Mouse (Mus musculus) 416B (cell line): ENCODE data around the gene Gclc.
"Not testable (repeated sequence)": the region's sequence is repeated elsewhere in the genome, so short reads cannot be mapped to it uniquely, and the experiment has no call there.

Experiments used
- DNase-seq: peaks from one replicate; pipeline ENCODE4 v3.0.0; 2011; ENCODE audit warnings: low read depth

Gene Gclc

GRCm38 (mm10) chr9:77746315-77746714 lies 8.0 kb upstream of the Gclc start:
- DNase-seq: peak; percentile 36

DNA sequence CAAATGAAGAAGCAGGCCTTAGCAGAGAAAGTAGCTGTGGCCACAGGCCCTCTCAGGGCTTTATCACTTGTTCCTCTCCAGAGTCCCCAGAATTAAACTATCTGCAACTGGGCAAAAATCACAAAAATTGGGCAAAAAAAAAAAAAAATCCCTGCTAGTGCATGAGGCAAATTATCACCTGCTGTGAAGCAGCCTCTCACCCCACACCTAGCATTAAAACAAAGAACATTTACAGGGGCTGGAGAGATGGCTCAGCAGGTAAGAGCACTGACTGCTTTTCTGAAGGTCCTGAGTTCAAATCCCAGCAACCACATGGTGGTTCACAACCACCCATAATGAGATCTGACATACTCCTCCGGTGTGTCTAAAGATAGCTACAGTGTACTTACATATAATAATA lies 6.0 kb upstream of the Gclc start:
- DNase-seq: not testable (repeated sequence)

- peak; percentile 88 for DNase-seq
Observed at GRCm38 (mm10) chr9:77750133-77751060, 3.9 kb upstream of the Gclc start.

DNA sequence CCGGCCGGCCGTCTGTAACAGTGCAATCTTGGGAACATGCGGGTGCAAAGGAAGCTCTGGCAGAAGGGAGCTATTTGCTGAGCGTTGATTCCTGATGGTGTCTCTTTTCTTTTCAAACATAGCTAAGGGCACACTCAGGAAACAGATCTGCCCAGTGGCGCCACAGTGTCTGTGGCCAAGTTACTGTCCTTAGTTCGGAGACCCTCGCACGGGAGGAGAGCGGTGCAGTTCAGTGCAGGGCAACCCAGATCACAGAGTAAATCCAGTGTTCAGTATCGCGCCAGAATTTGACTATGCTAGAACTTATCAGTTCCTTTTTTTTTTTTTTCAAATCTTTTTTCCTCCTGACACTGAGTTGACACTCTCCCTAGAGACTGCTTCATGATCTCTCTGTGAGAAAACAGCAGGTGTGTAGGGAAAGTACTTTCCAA lies 3.2 kb upstream of the Gclc start:
- DNase-seq: peak; percentile 72

DNA sequence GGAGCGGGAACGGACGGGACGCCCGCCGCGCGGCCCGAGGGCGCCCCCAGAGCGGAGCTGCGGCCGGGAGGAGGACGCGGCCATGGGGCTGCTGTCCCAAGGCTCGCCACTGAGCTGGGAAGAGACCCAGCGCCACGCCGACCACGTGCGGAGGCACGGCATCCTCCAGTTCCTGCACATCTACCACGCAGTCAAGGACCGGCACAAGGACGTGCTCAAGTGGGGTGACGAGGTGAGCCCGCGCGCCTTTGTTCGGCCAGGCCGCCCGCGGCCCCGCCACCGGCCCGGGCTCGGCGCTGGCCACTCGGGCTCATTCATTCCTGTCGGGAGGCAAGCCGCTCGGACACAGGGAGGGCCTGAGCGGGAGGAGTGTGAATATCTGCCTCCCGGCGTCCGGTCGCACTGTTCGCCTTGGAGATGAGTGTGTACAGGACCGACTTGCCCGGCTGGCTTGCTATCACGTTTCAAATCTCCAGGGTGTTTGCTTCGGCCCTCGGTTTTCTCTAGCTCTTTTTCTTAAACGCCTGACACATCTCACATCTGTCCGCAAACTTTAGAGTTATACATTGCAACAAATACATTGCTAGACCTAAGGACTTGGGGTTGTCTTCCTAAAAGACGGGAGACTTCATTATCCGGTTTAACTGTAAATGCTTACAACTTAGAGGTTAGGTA lies 530 bp downstream of the Gclc start:
- DNase-seq: peak; percentile 70

DNA sequence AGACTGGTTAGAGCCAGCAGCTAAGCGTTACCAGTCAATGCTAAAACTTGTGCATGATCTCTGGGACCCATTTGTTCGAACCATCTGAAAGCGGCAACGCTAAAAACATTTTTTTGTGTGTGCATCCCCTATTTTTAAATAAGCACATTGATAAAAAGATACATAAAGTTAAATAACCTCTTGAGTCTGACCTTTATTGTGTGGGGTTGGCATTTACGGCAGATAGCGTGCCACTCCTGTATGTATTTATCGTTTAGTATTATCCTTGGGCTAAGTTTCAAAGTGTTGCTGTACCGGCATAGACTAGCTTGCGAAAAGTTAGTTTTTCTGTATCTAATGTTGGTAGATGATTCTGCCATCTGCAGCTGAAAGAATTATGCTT lies 1.1 kb downstream of the Gclc start:
- DNase-seq: no peak

- DNase-seq: peak; percentile 82
Observed at GRCm38 (mm10) chr9:77756076-77756475, 1.7 kb downstream of the Gclc start.

- no peak for DNase-seq
Observed at GRCm38 (mm10) chr9:77757331-77757730, 3.0 kb downstream of the Gclc start.

DNA sequence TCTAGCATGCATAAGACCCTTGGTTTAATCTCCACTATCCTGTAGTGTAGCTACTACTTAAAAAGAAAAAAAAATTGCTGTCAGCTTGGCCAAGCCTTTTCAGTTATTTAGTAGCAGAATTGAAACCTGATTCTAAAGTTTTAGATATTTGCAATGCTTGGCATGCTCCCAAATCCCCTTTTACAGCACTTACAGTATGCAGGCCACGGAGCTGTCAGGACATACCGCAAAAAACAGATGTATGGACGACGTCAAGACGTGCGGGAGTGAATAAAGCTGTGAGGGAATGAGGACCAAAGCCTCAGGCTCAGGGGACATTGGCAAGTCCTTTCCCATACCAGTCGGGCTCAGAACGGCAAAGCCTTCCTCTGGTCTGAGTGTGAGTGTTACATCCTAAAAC lies 4.1 kb downstream of the Gclc start:
- DNase-seq: no peak

DNA sequence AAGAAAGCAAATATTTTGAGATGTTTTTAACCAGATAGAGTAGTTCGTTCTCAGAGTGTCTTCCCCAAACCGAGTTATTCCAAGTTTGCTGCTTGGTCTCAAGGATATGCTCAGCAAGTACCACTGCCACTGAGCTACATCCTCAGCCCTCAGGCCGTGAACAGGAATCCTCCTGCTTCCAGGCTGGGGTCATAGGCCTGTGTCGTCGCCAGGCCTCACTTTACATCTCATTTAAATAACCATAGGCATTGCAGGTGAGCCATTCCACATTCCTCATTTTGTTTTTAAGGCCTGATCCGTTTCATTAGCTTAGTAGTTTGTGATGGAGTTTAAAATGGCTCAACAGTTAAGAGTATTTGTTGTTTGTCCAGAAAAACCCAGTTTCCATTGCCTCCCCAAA lies 4.8 kb downstream of the Gclc start:
- DNase-seq: no peak

DNA sequence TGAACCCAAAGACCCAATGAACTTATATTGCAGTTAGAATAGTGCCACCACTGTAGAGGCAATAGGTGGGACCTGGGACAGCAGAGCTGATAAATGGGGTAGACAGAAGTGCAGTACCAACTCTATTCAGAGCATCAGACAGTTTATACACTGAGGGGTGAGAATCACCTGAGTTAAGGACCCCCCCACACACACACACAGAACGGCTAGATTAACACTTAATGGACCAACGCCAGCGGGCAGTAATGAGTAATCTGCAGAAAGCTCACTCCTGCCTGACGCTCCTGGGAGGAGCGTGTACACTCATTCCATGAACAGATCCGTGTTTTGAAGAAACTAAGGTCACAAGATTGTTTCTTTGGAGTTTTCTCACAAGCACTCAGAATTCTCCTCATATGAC lies 5.4 kb downstream of the Gclc start:
- DNase-seq: no peak

GRCm38 (mm10) chr9:77766218-77766617 lies 11.9 kb downstream of the Gclc start:
- no peak for DNase-seq

GRCm38 (mm10) chr9:77766767-77767166 lies 12.4 kb downstream of the Gclc start:
- DNase-seq: no peak

DNA sequence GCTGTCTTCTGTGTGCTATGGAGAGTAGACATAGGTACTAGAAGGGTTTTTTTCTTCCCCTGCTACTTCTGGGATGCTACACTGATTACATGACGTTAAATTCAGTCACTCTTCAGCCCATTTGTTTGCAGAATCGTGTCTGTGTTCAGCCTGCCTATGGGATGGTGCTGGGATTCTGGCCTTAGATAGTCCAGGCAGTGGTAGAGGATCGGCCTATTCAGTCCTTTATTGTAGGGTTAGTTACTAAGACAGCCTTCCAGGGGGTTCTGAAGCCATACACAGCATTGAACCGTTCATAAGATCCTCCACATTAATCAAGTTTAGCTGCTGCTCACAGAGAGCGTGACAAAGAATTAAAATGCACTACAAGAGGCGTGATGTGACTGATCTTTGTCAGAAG lies 16.6 kb downstream of the Gclc start:
- no peak for DNase-seq

- no peak for DNase-seq
Observed at GRCm38 (mm10) chr9:77771330-77771729, 17.0 kb downstream of the Gclc start.

GRCm38 (mm10) chr9:77771765-77772383 lies 17.5 kb downstream of the Gclc start:
- no peak for DNase-seq

DNA sequence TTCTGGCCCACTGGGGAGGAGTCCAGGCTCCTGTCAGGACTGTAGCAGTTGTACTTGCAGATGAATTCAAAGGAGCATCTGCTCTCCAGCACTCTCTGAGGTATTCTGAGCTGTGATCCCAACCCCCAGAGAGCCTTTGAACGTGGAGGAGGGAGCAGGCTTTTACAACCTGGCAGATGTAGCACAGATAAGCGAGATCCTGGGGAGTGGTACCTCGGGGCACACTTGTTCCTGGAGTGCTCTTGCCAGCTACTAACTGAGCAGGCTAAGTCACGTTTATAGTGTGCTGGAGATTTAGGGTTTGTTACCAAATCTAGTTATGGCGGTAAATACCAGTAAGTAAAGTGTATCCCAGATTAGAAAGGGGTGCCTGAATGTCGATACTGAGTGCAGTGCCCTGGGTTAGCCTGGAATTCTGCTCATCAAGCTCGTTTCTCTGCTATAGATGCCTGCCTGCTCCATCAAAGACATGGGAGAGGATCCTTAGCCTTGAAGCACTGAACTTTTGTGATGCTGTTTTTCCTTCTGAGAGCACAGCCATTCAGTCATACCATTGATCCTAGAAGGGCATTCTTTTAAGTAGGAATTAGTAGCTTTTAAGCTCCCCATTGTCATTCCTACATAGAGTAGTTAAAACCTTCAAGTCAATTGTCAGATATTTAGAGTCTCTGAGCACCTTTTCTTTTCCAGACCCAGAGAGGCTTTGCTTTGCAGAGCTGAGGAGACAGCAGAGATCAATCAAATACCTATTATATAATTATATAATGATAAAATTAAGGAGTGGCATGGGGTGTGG lies 22.6 kb downstream of the Gclc start:
- no peak for DNase-seq

- DNase-seq: no peak
Observed at GRCm38 (mm10) chr9:77777622-77778021, 23.3 kb downstream of the Gclc start.

GRCm38 (mm10) chr9:77779711-77780110 lies 25.4 kb downstream of the Gclc start:
- DNase-seq: no peak

DNA sequence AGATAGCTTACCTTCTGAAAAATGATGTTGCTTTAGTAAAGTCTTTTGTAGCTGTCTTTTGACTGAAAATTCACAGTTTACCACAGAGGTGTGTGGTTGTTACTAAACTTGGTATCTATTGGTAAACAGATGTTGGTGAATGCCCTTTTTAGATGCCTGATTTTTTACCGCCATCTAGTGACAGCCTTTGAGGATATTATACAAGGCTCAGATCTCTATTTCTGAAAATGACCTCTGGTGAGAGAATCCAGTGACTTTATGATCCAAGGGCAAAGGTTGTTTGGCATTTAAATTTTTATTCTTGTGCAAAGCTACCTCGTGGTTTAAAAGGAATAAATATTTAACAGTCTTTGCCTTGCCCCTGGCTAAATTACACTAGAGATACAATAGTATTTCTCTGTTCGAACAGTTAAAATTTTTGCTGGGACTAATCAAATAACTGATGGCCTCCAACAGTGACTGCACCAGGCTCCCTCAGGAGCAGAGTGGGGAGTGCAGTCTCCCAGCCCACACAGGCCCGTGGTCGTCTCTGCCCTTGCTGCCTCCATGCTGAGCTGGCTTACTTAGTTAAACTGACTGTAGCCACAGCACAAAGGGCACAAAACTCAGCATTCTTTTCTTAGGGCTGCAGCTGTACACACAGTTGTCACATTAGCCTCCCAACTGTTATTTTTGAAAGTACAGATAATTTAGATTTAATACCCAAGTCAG lies 27.3 kb downstream of the Gclc start:
- DNase-seq: peak; percentile 40

DNA sequence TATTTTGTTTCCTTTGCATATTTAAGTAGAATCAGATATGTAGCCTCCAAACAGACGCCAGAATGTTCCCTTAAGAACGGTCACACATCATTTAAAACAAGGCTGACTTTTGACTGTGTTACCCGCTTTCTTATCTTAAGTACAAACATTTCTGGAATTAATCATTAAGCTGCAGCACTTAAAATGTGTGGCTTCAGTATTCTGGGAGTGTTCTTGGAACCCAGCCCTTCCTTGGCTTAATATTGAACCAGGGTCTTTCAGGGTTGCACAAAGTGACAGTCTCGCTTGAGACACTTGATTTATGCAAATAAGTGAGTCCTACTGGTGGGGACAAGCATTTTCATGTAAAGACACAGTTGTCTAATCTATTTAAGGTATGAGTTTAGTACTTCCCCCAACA lies 27.9 kb downstream of the Gclc start:
- DNase-seq: no peak
